Mouse (Mus musculus): ENCODE measurements around the gene Ttc36. TPM values are rescaled to one million over a fixed set of nuclear protein-coding genes. Genes with fewer than 3 reads are reported as not detected.

The Ttc36 gene
- polyA plus RNA-seq, 1 experiment = 1.1 TPM

DNA sequence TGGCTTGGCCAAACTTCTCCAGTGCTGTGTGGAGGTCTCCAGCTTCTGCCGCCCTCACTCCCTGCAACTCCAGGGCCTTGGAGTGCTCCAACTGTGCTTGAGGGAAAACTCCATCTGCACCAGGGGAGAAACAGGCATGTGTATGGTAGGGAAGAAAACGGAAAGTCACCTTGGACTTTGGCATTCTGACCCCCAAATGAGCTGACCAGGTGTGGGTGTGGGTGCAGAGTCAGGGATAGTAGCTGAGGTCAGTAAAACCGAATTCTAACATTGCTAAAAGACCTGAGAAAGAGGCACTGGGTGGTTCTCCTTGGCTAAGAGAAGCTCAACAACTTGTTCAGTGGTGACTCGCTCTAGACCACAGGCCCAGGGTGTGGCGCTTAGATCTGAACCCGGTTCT, 1.2 kb downstream of the Ttc36 start:
- Histone ChIP-seq H3K27ac (ENCODE audit: insufficient read depth, low read length) (no peak overlapping the region), H3K4me1 (ENCODE audit: control insufficient read depth, insufficient read depth, low read length) (no peaks in the 10 kb centered on the region), H3K4me3 (replicated peaks; ENCODE audit: insufficient read depth, low read depth, low read length) (no peak overlapping the region), H3K27me3 (ENCODE audit: control insufficient read depth, insufficient read depth, low read length) (no peaks in the 10 kb centered on the region)
- TF ChIP-seq CTCF (IDR thresholded peaks at IDR 0.05; ENCODE audit: borderline replicate concordance, insufficient read depth, low read depth, low read length) (no peak), POLR2A (IDR thresholded peaks at IDR 0.05; ENCODE audit: borderline replicate concordance, insufficient read depth, low read length) (no peak)
- 87% methylated on average over 6 of the region's 6 CpGs for WGBS
- DNase-seq = no peak

DNA sequence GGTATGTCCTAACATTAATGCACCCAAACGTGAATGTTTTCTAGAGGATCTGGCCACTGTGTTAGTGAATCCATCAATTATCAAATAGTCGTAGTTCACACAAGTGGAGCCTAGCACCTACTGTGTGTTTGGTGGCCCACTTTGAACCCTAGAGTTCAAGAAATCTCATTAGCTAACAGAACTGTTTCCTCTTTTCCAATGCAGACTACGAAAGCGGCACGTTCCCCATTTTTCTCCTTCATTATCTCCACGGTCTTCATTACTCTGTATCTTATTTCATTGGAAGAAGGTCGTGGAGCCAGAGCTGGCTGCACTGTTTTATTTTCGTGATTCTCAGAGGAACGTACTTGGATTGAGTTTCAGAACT, 2.9 kb downstream of the Ttc36 start:
- H3K27me3 ChIP-seq (ENCODE audit: control insufficient read depth, insufficient read depth, low read length) = no peaks in the 10 kb centered on the region
- peaks cover 9% of the 10 kb centered on the region for H3K4me1 ChIP-seq (ENCODE audit: control insufficient read depth, insufficient read depth, low read length)
- TF ChIP-seq POLR2A (IDR thresholded peaks at IDR 0.05; ENCODE audit: borderline replicate concordance, insufficient read depth, low read length) = no peak
- peak overlapping the region; percentile 71 for H3K4me3 ChIP-seq (replicated peaks; ENCODE audit: insufficient read depth, low read depth, low read length)
- DNase-seq = no peak
- no peak overlapping the region for H3K27ac ChIP-seq (ENCODE audit: insufficient read depth, low read length)
- WGBS = 62% methylated on average over 9 of the region's 9 CpGs

DNA sequence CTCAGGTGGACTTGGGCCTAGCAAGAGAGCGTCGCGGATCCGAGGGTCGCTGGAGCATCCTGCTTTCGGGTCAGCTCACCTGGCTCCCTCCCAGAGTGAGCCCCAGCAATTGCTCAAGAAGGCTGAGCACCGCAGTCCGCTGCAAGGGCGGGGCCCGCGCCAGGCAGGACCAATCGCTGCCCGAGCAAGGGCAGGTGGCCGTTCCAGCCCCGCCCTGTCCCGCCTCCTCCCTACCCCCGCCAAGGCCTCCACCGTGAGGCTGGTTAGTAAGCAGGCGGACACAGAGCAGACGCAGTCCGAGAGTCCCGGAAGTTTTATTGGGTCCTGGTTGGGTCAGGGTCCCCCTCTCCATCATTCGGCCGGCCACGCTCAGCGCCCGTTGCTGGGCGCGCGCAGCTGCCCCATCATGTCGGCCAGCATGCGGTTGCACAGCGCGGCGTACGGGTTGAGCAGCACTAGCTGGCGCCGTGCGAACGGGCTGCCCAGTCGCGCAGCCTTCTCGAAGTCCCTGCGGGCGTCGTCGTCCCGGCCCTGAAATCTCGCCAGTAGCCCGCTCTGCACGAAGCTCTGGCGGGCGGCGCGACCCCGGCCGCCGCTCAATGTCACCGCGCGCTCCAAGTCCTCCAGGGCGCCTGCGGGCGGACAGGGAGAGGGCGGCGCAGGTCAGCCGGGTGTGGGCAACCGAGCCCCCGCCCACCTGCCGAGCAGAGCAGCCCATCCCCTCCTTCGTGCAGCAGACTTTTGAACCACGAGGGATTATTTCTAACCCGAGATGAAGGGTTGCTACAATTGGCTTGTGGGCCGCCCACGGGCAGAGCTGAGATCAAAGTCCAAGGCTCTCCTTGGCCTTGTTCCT, 3.5 kb downstream of the Ttc36 start, which contains the start of gene Tmem25:
Gene Tmem25, minus strand, starts transcription at position 206 of the 856 bp plus-strand sequence.
- DNase-seq = peak; percentile 94 to 96
- WGBS = 1% methylated on average over 75 of the region's 75 CpGs
- Histone ChIP-seq H3K4me1 (ENCODE audit: control insufficient read depth, insufficient read depth, low read length) (peaks cover 15% of the 10 kb centered on the region), H3K4me3 (replicated peaks; ENCODE audit: insufficient read depth, low read depth, low read length) (peak within 1 kb of the TSS; percentile 71), H3K27ac (ENCODE audit: insufficient read depth, low read length) (peak within 1 kb of the TSS; percentile 54), H3K27me3 (ENCODE audit: control insufficient read depth, insufficient read depth, low read length) (no peaks in the 10 kb centered on the region)
- TF ChIP-seq CTCF (IDR thresholded peaks at IDR 0.05; ENCODE audit: borderline replicate concordance, insufficient read depth, low read depth, low read length) (no peak), POLR2A (IDR thresholded peaks at IDR 0.05; ENCODE audit: borderline replicate concordance, insufficient read depth, low read length) (peak; percentile 76; the same call in 1 of the 2 replicates)

DNA sequence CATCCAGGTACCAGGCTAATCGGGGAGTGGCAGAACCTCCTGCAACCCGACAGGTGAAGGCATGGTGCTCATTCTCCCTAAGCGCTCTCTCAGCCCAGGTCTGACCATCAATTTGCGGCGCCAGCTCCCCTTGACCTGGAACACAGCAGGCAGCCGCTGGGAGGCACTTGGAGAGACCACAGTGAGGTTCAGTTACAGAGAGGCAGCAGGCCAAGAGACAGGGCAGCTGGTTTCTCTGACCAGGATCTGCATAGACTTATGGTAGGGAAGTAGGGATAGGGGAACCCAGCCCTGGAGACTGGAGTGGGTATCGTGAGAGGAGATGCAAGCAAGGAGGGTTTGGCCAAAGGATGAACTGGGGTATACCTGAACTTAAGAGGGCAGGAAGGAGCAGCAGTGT, 4.6 kb downstream of the Ttc36 start:
- TF ChIP-seq POLR2A (IDR thresholded peaks at IDR 0.05; ENCODE audit: borderline replicate concordance, insufficient read depth, low read length) (no peak), CTCF (IDR thresholded peaks at IDR 0.05; ENCODE audit: borderline replicate concordance, insufficient read depth, low read depth, low read length) (no peak)
- 7% methylated on average over 7 of the region's 7 CpGs for WGBS
- H3K27me3 ChIP-seq (ENCODE audit: control insufficient read depth, insufficient read depth, low read length) = no peaks in the 10 kb centered on the region
- H3K4me1 ChIP-seq (ENCODE audit: control insufficient read depth, insufficient read depth, low read length) = peaks cover 18% of the 10 kb centered on the region
- H3K27ac ChIP-seq (ENCODE audit: insufficient read depth, low read length) = peak overlapping the region; percentile 54; the same call in 1 of the 2 replicates
- peak overlapping the region; percentile 71 for H3K4me3 ChIP-seq (replicated peaks; ENCODE audit: insufficient read depth, low read depth, low read length)
- DNase-seq = peak; percentile 49 to 56

DNA sequence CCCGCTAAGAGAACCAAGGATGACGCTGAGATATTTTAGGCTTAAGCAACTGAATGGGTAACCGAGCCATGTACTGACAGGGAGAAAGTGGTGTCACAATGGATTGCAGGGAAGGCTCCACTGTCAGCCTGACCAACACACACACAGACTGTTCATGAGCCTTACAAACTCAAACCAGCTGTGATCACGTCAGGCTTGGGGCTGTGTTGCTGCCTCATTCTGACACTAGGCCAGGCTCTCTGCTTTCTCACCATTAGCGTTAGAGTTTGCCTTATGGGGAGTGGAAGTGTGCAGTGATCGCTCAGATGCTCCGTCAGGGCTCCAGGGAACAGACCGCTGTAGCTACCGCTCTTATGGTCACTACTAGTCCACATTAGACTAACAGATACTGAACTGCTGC, 10.0 kb downstream of the Ttc36 start:
- no peak overlapping the region for H3K4me3 ChIP-seq (replicated peaks; ENCODE audit: insufficient read depth, low read depth, low read length)
- H3K27me3 ChIP-seq (ENCODE audit: control insufficient read depth, insufficient read depth, low read length) = no peaks in the 10 kb centered on the region
- 80% methylated on average over 9 of the region's 9 CpGs for WGBS
- H3K4me1 ChIP-seq (ENCODE audit: control insufficient read depth, insufficient read depth, low read length) = peaks cover 18% of the 10 kb centered on the region
- H3K27ac ChIP-seq (ENCODE audit: insufficient read depth, low read length) = no peak overlapping the region
- no peak for DNase-seq
- TF ChIP-seq POLR2A (IDR thresholded peaks at IDR 0.05; ENCODE audit: borderline replicate concordance, insufficient read depth, low read length) = 0 out of 2 replicates have a peak, but pooled peaks have one; percentile 6
- TF ChIP-seq CTCF (IDR thresholded peaks at IDR 0.05; ENCODE audit: borderline replicate concordance, insufficient read depth, low read depth, low read length) = no peak

DNA sequence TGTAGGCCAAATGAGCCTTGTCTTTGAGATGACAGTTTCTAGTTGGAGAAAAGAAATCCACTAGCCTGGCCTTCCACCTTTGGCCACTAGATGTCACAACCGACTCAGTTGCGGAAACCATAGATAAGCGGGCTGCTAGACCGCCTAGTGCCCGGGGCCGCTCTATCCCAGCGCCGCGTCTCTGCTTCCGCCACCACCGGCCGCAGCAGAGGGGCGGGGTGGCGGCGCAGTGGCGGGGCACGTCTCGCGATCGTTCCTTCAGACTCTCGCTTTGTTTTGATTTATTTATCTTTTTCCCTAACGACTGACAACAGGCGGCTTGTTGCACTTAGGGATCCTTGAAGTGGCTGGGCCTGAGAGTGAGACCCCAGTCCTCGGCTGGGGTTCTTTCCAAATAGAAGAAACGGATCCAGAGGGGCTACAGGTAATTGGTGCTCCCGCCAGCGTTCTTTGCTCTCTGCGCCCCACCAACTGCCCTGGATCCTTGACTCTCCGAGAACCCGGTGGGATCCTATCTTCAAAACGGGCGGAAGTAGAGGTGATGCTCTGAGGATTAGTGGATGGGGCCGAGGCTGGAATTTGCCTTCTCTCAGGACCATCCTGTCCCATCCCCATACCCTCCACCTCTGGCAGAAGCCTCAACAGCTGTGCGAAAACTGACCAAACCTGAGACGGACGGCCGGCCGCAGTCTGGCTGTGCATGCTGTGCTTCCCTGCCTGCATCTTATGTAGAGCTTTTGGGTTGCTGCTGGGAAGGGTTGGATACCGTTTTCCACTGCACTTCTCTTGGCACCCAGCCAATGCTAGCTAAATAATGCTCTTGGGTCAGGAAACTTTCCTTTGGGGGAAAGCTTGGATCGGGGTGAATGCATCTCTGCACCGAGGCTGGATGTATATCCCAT, 29.9 kb downstream of the Ttc36 start:
- WGBS = under 1% methylated on average over 41 of the region's 41 CpGs
- peak overlapping the region; percentile 89 for H3K4me3 ChIP-seq (replicated peaks; ENCODE audit: insufficient read depth, low read depth, low read length)
- no peaks in the 10 kb centered on the region for H3K4me1 ChIP-seq (ENCODE audit: control insufficient read depth, insufficient read depth, low read length)
- no peaks in the 10 kb centered on the region for H3K27me3 ChIP-seq (ENCODE audit: control insufficient read depth, insufficient read depth, low read length)
- peak; percentile 84 for TF ChIP-seq POLR2A (IDR thresholded peaks at IDR 0.05; ENCODE audit: borderline replicate concordance, insufficient read depth, low read length)
- TF ChIP-seq CTCF (IDR thresholded peaks at IDR 0.05; ENCODE audit: borderline replicate concordance, insufficient read depth, low read depth, low read length) = peak; percentile 77
- peak overlapping the region; percentile 46; the same call in 1 of the 2 replicates for H3K27ac ChIP-seq (ENCODE audit: insufficient read depth, low read length)
- peak; percentile 92 to 93 for DNase-seq

DNA sequence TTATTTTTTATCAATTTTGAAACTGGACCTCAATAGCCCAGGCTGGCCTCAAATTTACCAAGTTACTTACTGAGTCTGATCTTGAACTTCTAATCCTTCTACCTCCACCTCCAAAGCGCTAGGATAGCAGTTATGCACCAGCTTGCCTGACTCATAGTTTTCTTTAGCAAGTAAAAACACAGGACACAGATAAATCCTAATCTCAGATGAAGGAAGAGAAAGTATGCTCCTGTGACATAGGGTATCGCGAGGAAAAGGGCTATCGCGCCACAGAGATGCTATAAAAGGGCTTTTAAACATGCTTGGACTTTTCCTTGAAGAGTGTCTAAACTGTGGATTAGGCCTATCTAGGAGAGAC, 30.5 kb downstream of the Ttc36 start:
- no peak for DNase-seq
- WGBS = 29% methylated on average over 5 of the region's 5 CpGs
- Histone ChIP-seq H3K4me3 (replicated peaks; ENCODE audit: insufficient read depth, low read depth, low read length) (no peak overlapping the region), H3K27me3 (ENCODE audit: control insufficient read depth, insufficient read depth, low read length) (no peaks in the 10 kb centered on the region), H3K4me1 (ENCODE audit: control insufficient read depth, insufficient read depth, low read length) (no peaks in the 10 kb centered on the region), H3K27ac (ENCODE audit: insufficient read depth, low read length) (no peak overlapping the region)
- TF ChIP-seq CTCF (IDR thresholded peaks at IDR 0.05; ENCODE audit: borderline replicate concordance, insufficient read depth, low read depth, low read length) (no peak), POLR2A (IDR thresholded peaks at IDR 0.05; ENCODE audit: borderline replicate concordance, insufficient read depth, low read length) (no peak)
